Mouse (Mus musculus): Measurements from ENCODE around the gene Pkd2l1. TPM values are rescaled to one million over a fixed set of nuclear protein-coding genes. Genes with fewer than 3 reads are reported as not detected.

Gene Pkd2l1
- polyA plus RNA-seq, 1 experiment from 2014 or later, result 0.12 TPM

- H3K4me1 ChIP-seq (replicated peaks; ENCODE audit: control insufficient read depth, insufficient read depth, low read length), result no peaks in the 10 kb centered on the region
- H3K27me3 ChIP-seq (replicated peaks; ENCODE audit: control insufficient read depth, insufficient read depth, low read length), result no peaks in the 10 kb centered on the region
- WGBS, result 72% methylated on average over 2 of the region's 2 CpGs
- DNase-seq (ENCODE audit: low spot score) (no peak), ATAC-seq (replicated peaks; ENCODE audit: low FRiP score, low TSS enrichment, low read depth) (no peak)
- H3K9me3 ChIP-seq (ENCODE audit: control insufficient read depth, low read length), result no peaks in the 10 kb centered on the region
- H3K9ac ChIP-seq (ENCODE audit: low read length), result no peak overlapping the region
- H3K27ac ChIP-seq (ENCODE audit: low read depth), result no peak overlapping the region
- H3K36me3 ChIP-seq (ENCODE audit: control insufficient read depth, insufficient read depth, low read length), result no peaks in the 10 kb centered on the region
- no peak overlapping the region for H3K4me2 ChIP-seq (ENCODE audit: low read length)
- H3K4me3 ChIP-seq (ENCODE audit: low read depth, low read length), result no peak overlapping the region
These were observed 14.8 kb upstream of the Pkd2l1 start for GRCm38 (mm10) chr19:44207079-44207478.

- no peak for ATAC-seq (replicated peaks; ENCODE audit: low FRiP score, low TSS enrichment, low read depth)
These were observed 10.8 kb upstream of the Pkd2l1 start, which contains the start of gene Scd3 for GRCm38 (mm10) chr19:44203015-44203564. Gene Scd3 (plus strand): TSS chr19:44203269.

GRCm38 (mm10) chr19:44198964-44199363 is 6.7 kb upstream of the Pkd2l1 start:
- Histone ChIP-seq H3K27ac (ENCODE audit: low read depth) (no peak overlapping the region), H3K9ac (ENCODE audit: low read length) (no peak overlapping the region), H3K9me3 (ENCODE audit: control insufficient read depth, low read length) (no peaks in the 10 kb centered on the region), H3K4me3 (ENCODE audit: low read depth, low read length) (no peak overlapping the region), H3K27me3 (replicated peaks; ENCODE audit: control insufficient read depth, insufficient read depth, low read length) (no peaks in the 10 kb centered on the region), H3K4me1 (replicated peaks; ENCODE audit: control insufficient read depth, insufficient read depth, low read length) (no peaks in the 10 kb centered on the region), H3K36me3 (ENCODE audit: control insufficient read depth, insufficient read depth, low read length) (no peaks in the 10 kb centered on the region), H3K4me2 (ENCODE audit: low read length) (no peak overlapping the region)
- WGBS, result 76% methylated on average over 2 of the region's 2 CpGs
- DNase-seq (ENCODE audit: low spot score) (no peak), ATAC-seq (replicated peaks; ENCODE audit: low FRiP score, low TSS enrichment, low read depth) (no peak)

More at GRCm38 (mm10) chr19:44203015-44203564, 10.8 kb upstream of the Pkd2l1 start, which contains the start of gene Scd3:
- Histone ChIP-seq H3K4me1 (replicated peaks; ENCODE audit: control insufficient read depth, insufficient read depth, low read length) (no peaks in the 10 kb centered on the region), H3K9me3 (ENCODE audit: control insufficient read depth, low read length) (no peaks in the 10 kb centered on the region), H3K27ac (ENCODE audit: low read depth) (no peak within 1 kb of the TSS), H3K36me3 (ENCODE audit: control insufficient read depth, insufficient read depth, low read length) (no peaks in the 10 kb centered on the region), H3K9ac (ENCODE audit: low read length) (no peak within 1 kb of the TSS), H3K4me3 (ENCODE audit: low read depth, low read length) (no peak within 1 kb of the TSS), H3K4me2 (ENCODE audit: low read length) (no peak within 1 kb of the TSS), H3K27me3 (replicated peaks; ENCODE audit: control insufficient read depth, insufficient read depth, low read length) (no peaks in the 10 kb centered on the region)
- WGBS, result 94% methylated on average over 9 of the region's 9 CpGs
- DNase-seq (ENCODE audit: low spot score), result no peak

- Histone ChIP-seq H3K9me3 (ENCODE audit: control insufficient read depth, low read length) (no peaks in the 10 kb centered on the region), H3K9ac (ENCODE audit: low read length) (no peak overlapping the region), H3K4me3 (ENCODE audit: low read depth, low read length) (no peak overlapping the region), H3K4me1 (replicated peaks; ENCODE audit: control insufficient read depth, insufficient read depth, low read length) (no peaks in the 10 kb centered on the region), H3K4me2 (ENCODE audit: low read length) (no peak overlapping the region), H3K36me3 (ENCODE audit: control insufficient read depth, insufficient read depth, low read length) (no peaks in the 10 kb centered on the region), H3K27me3 (replicated peaks; ENCODE audit: control insufficient read depth, insufficient read depth, low read length) (no peaks in the 10 kb centered on the region), H3K27ac (ENCODE audit: low read depth) (no peak overlapping the region)
- 90% methylated on average over 6 of the region's 6 CpGs for WGBS
- ATAC-seq (replicated peaks; ENCODE audit: low FRiP score, low TSS enrichment, low read depth) (no peak), DNase-seq (ENCODE audit: low spot score) (no peak)
These were observed 6.3 kb upstream of the Pkd2l1 start for GRCm38 (mm10) chr19:44198494-44198893.

- H3K4me3 ChIP-seq (ENCODE audit: low read depth, low read length), result no peak overlapping the region
- H3K4me1 ChIP-seq (replicated peaks; ENCODE audit: control insufficient read depth, insufficient read depth, low read length), result no peaks in the 10 kb centered on the region
- H3K4me2 ChIP-seq (ENCODE audit: low read length), result no peak overlapping the region
- WGBS, result 85% methylated on average over 10 of the region's 10 CpGs
- H3K9me3 ChIP-seq (ENCODE audit: control insufficient read depth, low read length), result no peaks in the 10 kb centered on the region
- H3K36me3 ChIP-seq (ENCODE audit: control insufficient read depth, insufficient read depth, low read length), result no peaks in the 10 kb centered on the region
- H3K27ac ChIP-seq (ENCODE audit: low read depth), result no peak overlapping the region
- DNase-seq (ENCODE audit: low spot score) (no peak), ATAC-seq (replicated peaks; ENCODE audit: low FRiP score, low TSS enrichment, low read depth) (no peak)
- no peak overlapping the region for H3K9ac ChIP-seq (ENCODE audit: low read length)
- no peaks in the 10 kb centered on the region for H3K27me3 ChIP-seq (replicated peaks; ENCODE audit: control insufficient read depth, insufficient read depth, low read length)
These were observed 5.0 kb upstream of the Pkd2l1 start for GRCm38 (mm10) chr19:44197053-44197852.

- DNase-seq (ENCODE audit: low spot score) (peak; percentile 81), ATAC-seq (replicated peaks; ENCODE audit: low FRiP score, low TSS enrichment, low read depth) (no peak)
- WGBS, result 20% methylated on average over 7 of the region's 7 CpGs
- H3K4me3 ChIP-seq (ENCODE audit: low read depth, low read length), result no peak overlapping the region
- no peaks in the 10 kb centered on the region for H3K36me3 ChIP-seq (ENCODE audit: control insufficient read depth, insufficient read depth, low read length)
- H3K9me3 ChIP-seq (ENCODE audit: control insufficient read depth, low read length), result no peaks in the 10 kb centered on the region
- no peaks in the 10 kb centered on the region for H3K4me1 ChIP-seq (replicated peaks; ENCODE audit: control insufficient read depth, insufficient read depth, low read length)
- H3K9ac ChIP-seq (ENCODE audit: low read length), result no peak overlapping the region
- no peaks in the 10 kb centered on the region for H3K27me3 ChIP-seq (replicated peaks; ENCODE audit: control insufficient read depth, insufficient read depth, low read length)
- H3K27ac ChIP-seq (ENCODE audit: low read depth), result no peak overlapping the region
- no peak overlapping the region for H3K4me2 ChIP-seq (ENCODE audit: low read length)
These were observed 2.9 kb upstream of the Pkd2l1 start for GRCm38 (mm10) chr19:44195138-44195537.

GRCm38 (mm10) chr19:44193906-44194305 is 1.7 kb upstream of the Pkd2l1 start:
- 85% methylated on average over 7 of the region's 7 CpGs for WGBS
- no peak for DNase-seq (ENCODE audit: low spot score)
- Histone ChIP-seq H3K4me3 (ENCODE audit: low read depth, low read length) (no peak overlapping the region), H3K9ac (ENCODE audit: low read length) (no peak overlapping the region), H3K9me3 (ENCODE audit: control insufficient read depth, low read length) (no peaks in the 10 kb centered on the region), H3K27me3 (replicated peaks; ENCODE audit: control insufficient read depth, insufficient read depth, low read length) (no peaks in the 10 kb centered on the region), H3K4me1 (replicated peaks; ENCODE audit: control insufficient read depth, insufficient read depth, low read length) (no peaks in the 10 kb centered on the region), H3K36me3 (ENCODE audit: control insufficient read depth, insufficient read depth, low read length) (no peaks in the 10 kb centered on the region), H3K27ac (ENCODE audit: low read depth) (no peak overlapping the region), H3K4me2 (ENCODE audit: low read length) (no peak overlapping the region)
- ATAC-seq (replicated peaks; ENCODE audit: low FRiP score, low TSS enrichment, low read depth), result no peak

- Histone ChIP-seq H3K4me2 (ENCODE audit: low read length) (no peak overlapping the region), H3K9ac (ENCODE audit: low read length) (no peak overlapping the region), H3K9me3 (ENCODE audit: control insufficient read depth, low read length) (no peaks in the 10 kb centered on the region), H3K4me3 (ENCODE audit: low read depth, low read length) (no peak overlapping the region), H3K27me3 (replicated peaks; ENCODE audit: control insufficient read depth, insufficient read depth, low read length) (no peaks in the 10 kb centered on the region), H3K4me1 (replicated peaks; ENCODE audit: control insufficient read depth, insufficient read depth, low read length) (no peaks in the 10 kb centered on the region), H3K27ac (ENCODE audit: low read depth) (no peak overlapping the region), H3K36me3 (ENCODE audit: control insufficient read depth, insufficient read depth, low read length) (no peaks in the 10 kb centered on the region)
- no peak for DNase-seq (ENCODE audit: low spot score)
- ATAC-seq (replicated peaks; ENCODE audit: low FRiP score, low TSS enrichment, low read depth), result no peak
- 86% methylated on average over 4 of the region's 4 CpGs for WGBS
These were observed 3.2 kb downstream of the Pkd2l1 start for GRCm38 (mm10) chr19:44189056-44189455.

GRCm38 (mm10) chr19:44183968-44184367 is 8.3 kb downstream of the Pkd2l1 start:
- Histone ChIP-seq H3K4me3 (ENCODE audit: low read depth, low read length) (no peak overlapping the region), H3K27me3 (replicated peaks; ENCODE audit: control insufficient read depth, insufficient read depth, low read length) (no peaks in the 10 kb centered on the region), H3K9me3 (ENCODE audit: control insufficient read depth, low read length) (no peaks in the 10 kb centered on the region), H3K4me2 (ENCODE audit: low read length) (no peak overlapping the region), H3K36me3 (ENCODE audit: control insufficient read depth, insufficient read depth, low read length) (no peaks in the 10 kb centered on the region), H3K27ac (ENCODE audit: low read depth) (no peak overlapping the region), H3K4me1 (replicated peaks; ENCODE audit: control insufficient read depth, insufficient read depth, low read length) (no peaks in the 10 kb centered on the region), H3K9ac (ENCODE audit: low read length) (no peak overlapping the region)
- no peak for DNase-seq (ENCODE audit: low spot score)
- WGBS, result 63% methylated on average over 3 of the region's 3 CpGs
- no peak for ATAC-seq (replicated peaks; ENCODE audit: low FRiP score, low TSS enrichment, low read depth)

Data from intestine, embryonic 14.5 days (tissue).